Mouse (Mus musculus) liver, adult 2 months (tissue): ENCODE measurements around the gene Nos1ap.

Experiments
- CTCF ChIP-seq: fragments of 200-500 bp; IDR thresholded peaks from 2 replicates; pipeline ENCODE4 v1.5.1; 2011; ENCODE audit warnings: low read depth, low read length, control low read depth
- POLR2A ChIP-seq: fragments of 200-500 bp; IDR thresholded peaks from 2 replicates; pipeline ENCODE4 v1.6.1; 2011; ENCODE audit warnings: low read length, control low read depth; ENCODE audit not compliant: insufficient read depth; ENCODE audit errors: extremely low read depth

DNA sequence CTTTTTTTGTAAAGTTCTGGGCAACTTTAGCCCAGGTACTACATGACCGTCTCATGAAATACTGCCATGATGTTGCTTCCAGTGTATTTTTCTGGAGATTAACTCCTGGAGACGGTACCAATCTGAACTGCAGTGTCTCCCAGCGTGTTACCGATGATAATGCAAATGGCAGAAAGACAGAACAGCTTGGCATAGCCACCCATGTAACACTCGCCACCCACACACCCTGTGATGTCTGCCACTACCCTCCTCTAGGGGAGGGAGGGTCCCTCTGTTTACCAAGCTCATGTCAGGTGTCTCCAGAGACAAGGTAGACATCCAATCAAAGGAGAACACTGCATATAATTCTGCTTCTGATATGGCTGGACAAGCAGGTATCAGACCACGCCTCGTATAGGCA, 70.0 kb downstream of the Nos1ap start:
- no peak for TF ChIP-seq CTCF
- TF ChIP-seq POLR2A, result no peak
